Mouse (Mus musculus): Measurements from ENCODE around the gene Zwilch.
"Not testable (repeated sequence)": the region's sequence is repeated elsewhere in the genome, so short reads cannot be mapped to it uniquely, and the experiment has no call there.

Zwilch gene

DNA sequence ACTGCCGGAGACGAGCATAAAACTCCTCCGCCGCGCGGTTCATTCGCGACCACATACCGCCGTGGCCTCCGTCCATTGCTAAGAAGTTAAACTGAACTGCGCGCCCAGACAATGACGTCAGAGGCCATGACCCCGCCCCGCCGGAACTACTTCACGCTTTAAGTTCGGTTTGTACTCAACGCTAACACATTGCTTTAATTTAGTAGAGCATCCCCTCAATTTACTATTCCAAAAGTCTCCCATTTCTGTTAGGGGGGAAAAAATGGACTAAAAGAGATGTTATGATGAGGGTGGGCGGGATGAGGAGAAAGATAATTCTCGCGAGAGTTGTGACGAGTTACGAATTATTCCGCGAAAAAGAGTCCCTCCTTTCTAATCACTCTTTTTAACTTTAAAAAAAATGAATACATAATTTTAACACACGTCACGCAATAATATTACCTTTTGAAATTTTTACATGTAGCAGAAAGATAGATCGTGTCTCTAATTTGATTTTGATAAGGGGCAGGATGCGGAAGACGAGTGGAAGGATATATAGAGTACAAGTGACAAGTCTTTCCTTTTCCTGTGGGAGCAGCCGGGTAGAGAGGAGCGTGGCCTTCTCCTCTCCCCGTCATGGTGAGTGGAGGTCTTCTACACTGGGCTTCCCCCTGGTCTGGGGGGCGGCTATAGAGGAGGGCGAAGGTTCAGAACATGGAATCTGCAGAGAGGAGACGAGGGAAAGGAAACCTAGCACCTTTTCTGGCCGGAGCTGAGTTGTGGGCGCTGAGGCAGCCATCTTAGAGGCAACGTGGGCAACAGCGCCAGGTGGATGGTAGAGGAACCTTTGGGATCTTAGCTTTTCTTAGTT lies at the start of gene Zwilch, which contains the start of gene Rpl4:
Gene Zwilch (minus strand): TSS at position 289 of the 850 bp plus-strand sequence.
Gene Rpl4 (plus strand): TSS at position 560 of the 850 bp plus-strand sequence.
- DNase-seq (ENCODE audit: low read depth, low spot score), result peak; percentile 89

DNA sequence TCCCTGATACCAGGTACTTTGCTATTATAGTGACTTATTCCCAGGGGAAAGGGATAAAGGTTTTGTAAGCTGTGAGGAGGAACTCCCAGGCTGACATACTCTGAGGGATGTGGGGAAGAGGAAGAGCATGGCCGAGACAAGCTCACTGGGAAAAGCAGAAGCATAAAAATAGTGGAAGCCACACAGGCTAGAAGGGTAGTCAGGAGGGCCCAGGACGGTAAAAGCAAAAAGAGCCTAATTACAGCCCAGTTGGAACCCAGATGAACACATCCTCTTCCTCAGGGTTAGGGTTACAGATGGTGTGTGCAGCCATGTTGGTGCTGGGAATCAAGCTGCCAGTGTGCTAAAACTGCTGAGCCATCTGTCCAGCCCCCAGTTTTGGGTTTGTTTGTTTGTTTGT lies 49.2 kb upstream of the Zwilch start:
- DNase-seq (ENCODE audit: low read depth, low spot score), result no peak

DNA sequence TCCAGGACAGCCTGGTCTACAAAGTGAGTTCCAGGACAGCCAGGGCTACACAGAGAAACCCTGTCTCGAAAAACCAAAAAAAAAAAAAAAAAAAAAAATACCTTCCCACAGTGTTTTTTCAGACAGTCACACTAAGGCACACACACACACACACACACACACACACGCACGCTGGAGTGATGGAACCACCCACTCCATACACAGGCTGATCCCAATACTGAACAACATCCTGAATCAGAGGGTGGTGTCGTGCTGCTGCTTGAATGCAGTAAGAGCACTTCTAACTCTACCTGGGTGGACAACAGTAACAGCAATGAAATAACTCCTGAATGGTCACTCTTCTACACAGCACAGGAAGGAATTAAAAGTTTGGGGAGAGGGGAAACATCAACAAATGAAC lies 48.6 kb upstream of the Zwilch start:
- DNase-seq (ENCODE audit: low read depth, low spot score), result no peak

DNA sequence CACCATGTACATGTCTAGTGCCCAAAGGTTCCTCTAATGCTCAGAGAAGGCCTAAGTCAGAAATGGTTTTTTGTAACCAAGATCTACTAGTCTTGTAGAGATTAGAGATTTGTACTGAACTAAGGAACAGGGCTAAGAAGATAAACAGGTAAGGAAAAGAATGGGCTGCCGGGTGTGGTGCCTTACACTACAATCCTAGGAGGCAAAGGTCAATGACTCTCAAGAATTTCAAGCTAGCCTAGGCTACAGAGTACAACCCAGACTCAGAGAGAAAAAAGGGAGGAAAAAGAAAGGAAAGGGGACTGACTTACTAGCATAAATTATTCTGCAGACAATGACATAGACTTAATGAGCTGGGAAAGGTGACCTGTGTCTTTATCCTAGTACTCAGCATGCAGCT lies 47.7 kb upstream of the Zwilch start:
- no peak for DNase-seq (ENCODE audit: low read depth, low spot score)

DNA sequence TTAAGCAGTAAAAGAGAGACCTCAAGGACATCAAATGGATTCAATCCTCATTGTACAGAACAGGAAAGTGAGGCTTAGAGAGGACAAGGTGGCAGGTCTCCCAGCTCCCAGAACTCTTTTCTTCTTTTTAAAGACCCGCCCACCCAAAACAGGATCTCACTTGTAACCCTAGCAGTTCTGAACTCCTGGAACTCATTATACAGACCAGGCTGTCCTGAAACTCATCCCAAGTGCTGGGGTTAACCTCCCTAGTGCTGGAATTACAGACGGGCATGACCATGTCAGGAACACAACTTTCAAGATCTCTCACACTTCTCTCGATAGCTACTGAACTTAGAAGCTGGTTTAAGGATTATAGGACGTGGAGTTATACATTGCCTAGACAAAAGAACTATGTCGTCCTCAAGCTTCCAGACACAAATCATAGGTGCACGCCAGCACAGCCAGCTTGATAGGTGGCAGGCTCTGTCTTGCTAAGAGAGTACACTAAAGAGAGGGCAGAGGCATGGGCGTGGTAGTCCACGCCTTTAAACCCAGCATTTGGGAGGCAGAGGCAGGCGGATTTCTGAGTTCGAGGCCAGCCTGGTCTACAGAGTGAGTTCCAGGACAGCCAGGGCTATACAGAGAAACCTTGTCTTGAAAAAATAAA lies 47.0 kb upstream of the Zwilch start:
- DNase-seq (ENCODE audit: low read depth, low spot score), result peak; percentile 36

DNA sequence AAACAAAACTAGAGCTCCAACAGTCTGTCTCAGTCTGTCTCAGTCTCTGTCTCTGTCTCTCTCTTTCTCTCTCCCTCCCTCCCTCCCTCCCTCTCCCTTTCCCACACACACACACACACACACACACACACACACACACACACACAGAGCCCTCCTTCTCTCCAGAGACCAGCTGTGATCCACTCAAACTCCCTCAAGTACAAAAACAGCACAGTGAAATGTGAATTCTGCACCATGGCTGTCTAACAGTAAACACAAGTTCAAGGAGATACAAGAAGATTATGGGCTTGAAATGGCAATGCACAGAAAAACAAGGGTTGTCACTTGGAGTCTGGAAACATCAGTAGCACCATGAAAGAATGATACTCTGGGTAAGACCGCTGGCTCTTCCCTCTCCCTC lies 46.4 kb upstream of the Zwilch start:
- no peak for DNase-seq (ENCODE audit: low read depth, low spot score)

DNA sequence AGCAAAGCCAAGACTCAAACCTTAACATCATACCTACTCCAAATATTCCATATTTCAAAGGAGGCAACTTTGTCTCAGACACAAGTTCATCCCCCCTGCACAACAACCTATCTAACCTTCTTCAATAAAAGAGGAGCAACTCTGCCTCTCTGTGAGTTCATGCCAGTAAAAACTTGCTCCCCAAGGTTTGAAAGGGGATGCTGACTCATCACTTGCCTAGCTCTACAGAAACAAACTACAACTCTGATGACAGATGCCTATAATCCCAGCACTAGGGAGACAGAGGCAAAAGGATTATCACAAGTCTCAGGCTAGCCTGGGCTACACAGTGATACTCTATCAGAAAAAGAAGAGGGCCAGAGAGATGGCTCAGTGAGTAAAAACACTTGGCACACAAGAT lies 45.0 kb upstream of the Zwilch start:
- no peak for DNase-seq (ENCODE audit: low read depth, low spot score)

DNA sequence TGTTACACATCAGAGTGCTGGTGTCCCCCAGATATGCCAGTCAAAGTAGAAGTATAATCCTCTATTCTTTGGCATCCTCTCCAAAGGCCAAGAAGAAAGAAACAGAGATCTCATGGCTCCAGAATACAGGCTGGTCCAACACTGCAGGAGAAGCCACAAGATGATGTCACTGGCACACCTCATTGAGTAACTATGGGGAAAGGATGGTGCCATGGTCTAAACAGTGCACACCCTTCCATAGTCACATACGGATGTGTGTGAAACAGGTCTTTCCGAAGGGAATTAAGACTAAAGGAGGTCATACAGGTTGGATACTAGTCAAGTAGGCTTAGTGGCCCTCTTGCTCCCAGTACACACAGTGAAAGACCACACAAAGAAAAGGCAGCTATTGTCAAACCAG lies 43.7 kb upstream of the Zwilch start:
- no peak for DNase-seq (ENCODE audit: low read depth, low spot score)

DNA sequence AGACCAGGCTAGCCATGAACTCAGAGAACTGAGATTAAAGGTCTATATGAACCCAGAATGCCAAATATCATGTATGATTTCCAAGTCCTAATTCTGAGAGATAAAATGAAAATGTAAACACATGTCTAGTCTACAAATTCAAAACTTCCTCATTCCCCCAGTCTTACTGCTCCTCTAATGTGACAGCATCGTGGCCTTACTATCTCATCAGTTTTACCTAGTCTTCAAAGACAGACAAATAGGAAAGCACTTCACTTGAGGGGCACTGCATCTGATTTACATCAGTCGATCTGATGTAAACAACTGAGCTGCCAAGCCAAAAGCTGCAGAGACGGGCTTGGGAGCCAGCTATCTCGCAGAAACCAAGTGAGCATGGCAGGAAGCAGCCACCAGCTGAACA lies 43.2 kb upstream of the Zwilch start:
- DNase-seq (ENCODE audit: low read depth, low spot score), result no peak

DNA sequence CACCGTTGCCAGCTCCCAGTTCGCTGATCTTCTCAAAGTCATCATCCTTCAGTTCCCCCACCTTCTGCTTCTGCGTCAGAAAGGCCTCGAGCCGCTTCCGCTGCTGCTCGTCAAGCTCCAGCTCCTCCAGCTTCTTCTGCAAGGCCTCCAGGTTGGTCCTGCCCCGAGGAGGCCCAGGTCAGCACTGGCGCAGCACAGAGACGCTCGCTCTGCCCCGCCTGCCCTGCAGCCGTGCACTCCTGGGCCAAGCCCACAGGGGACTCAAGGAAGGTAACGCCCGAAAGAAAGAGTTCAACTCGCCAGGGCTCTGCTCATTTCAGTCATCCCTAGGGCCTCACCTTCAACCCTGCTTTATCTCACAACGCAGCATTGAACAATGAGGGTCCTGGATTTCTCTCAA lies 41.5 kb upstream of the Zwilch start:
- DNase-seq (ENCODE audit: low read depth, low spot score), result no peak

DNA sequence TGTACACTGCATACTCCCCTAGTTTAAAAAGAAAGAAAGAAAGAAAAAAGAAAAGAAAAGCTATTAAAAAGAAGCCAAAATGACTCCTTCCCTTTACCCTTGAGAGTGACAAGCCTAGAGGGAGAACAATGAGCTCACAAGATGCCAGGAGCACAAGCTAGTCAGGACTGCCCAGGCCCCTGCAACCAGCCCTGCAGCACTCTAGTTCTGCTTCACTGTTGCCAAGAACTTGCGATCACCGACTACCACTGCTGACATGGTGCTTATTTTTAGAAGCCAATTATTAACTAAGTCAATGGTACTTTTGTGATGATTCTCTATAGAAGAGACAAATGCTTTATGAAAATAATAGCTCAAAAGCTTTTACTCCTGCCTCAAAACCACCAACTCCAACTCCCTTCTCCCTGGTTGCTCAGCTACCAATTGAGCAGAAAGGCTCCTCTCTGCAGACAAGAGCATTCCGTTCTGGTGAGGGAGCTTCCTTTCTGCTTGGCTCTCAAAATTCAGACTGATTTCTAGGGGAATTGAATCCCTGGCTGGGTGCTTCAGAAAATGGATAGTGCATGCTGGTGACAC lies 34.7 kb upstream of the Zwilch start:
- no peak for DNase-seq (ENCODE audit: low read depth, low spot score)

DNA sequence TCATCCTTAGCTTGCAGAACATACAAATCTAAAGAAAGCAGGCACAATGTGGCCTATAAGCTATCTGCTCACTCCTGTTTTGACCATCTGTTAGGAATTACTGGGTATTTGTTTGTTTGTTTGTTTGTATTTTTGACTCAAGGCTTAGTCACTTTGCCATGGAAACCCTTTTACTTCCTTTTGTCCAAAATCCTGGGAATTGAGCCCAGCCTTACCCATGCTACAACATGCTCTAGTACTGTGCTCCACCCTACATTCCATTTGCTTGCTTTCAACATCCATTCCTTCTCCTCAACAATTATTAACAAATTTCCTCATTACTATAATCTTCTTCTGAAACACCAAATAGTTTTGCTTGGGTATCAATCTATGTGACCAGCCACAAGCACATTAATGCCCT lies 30.0 kb upstream of the Zwilch start:
- DNase-seq (ENCODE audit: low read depth, low spot score), result no peak

DNA sequence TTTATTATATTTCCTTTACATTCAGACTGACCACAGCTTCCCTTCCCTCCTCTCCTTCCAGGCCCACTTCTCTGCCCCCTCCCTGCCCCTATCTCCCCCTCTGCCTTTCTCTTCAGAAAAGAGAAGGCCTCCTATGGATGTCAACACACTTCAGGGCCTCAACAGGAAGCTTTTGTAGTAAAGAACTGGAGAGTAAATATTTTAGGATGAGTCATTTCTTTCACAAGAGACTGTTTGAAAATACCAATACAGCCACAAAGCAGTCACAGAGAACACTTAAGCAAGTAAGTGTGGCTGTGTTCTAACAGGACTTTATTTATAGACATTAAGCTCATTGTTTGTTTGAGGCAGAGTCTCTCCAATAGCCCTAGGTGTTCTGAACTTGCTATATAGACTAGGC lies 29.4 kb upstream of the Zwilch start:
- DNase-seq (ENCODE audit: low read depth, low spot score), result no peak

DNA sequence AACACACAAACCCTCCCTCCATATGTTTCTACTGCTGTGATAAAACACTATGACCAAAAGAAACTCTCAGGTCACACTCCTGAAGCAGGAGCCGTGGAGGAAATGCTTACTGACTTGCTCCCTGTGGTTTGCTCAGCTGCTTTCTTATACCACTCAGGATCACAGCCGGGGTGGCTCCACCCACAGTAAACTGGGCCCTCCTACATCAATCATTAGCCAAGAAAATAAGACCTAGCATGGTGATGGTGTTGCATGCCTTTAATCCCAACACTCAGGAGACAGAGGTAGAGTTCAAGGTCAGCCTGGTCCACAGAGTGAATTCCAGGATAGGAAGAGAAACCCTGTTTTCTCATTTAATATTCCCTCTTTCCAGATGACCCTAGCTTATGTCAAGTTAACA lies 27.0 kb upstream of the Zwilch start:
- DNase-seq (ENCODE audit: low read depth, low spot score), result peak; percentile 66

DNA sequence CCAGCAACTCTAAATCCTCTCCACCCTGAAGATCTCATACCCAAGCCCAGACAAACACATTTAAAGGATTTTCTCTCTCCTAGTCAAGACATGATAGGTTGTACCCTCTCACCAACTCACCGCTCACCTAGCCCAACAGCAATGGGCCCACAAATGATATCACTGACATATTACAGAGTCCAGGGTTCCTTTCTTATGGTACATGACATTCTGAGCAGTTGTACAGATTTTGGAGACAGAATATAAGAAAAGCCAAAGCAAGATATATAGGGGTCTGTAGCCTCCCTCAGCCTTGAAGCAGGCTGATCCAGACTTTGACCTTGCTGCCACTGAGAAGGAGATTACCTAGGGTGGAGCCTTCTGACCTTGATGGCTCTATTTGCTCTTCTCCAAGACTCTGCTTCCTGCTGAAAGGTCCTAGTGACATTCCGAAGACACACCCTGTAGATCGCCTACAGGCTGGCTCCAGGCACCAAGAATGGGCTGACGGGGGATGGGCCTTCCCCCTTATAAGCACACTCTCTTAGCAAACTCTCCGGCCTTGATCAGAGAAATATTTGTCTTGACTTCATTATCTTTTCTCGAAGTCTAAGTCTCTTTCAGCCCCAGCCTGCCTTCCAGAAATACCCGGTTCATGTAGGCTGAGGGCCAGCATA lies 26.0 kb upstream of the Zwilch start:
- DNase-seq (ENCODE audit: low read depth, low spot score), result peak; percentile 92

DNA sequence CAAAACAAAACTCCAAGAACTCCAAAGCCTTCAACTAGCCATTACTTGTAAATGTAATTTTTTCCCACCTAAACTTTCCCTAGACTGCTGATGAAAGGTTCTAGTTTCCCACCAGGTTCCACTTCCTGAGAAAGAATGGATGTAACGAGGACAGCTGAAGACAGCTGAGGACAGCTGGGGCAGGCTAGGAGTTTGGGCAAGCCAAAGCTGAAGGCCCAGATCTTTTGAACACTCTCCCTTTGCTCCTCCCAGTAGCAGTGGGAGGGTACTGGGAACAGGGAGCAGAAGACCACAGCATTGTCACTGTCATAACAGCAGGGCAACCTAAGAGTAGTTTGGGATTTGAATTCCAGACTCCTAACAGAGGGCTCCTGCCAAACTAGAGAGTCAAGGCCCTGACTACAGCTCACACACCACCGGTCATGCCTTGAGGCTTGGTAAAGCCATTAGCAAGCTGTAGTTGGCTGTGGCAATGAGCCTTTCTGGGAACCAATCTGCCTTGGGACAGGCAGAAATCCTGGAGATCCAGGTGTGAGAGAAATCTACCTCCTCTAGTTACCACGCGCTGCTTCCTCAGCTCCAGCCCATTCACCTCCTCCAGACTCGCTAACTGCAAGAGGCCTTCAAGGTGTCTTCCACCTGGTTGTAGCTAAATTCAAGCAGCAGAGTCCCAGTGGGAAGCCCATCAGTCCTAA lies 25.3 kb upstream of the Zwilch start:
- peak; percentile 46 for DNase-seq (ENCODE audit: low read depth, low spot score)

DNA sequence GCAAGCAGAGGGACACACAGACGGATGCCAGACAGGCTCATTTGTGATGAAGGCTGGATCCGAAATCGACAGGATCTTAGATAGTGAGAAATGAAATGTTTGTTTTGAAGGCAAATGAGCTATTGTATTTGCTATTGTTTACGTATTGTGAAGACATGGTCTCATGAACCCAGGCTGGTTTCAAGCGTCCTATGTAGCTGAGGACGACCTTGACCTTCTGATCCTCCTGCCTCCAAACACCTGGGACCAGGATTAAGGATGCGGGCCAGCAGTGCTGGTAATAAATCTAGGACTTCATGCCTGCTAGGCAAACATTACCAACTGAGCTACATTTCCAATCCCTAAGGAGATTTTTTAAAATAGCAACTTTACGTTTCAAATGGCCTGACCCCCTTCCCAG lies 24.6 kb upstream of the Zwilch start:
- peak; percentile 52 for DNase-seq (ENCODE audit: low read depth, low spot score)

DNA sequence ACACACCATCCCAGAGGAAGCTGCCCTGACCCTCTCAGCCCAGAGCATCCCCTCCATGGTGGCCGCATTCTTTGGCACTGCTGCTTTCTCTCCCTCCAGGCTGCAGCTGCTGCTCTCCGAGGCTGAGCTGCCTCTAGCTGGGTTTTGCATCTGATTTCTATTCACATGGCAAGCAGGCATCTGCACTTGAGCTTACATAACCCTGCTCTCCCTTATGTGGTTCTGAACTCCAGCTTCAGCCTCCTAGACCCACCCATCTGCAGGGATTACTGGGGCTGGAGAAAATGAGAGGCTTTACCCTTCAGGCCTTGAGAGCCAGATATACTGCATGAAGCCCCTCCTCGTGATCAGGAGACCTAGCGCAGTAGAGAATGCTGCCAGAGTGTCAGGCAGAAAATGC lies 22.6 kb upstream of the Zwilch start:
- no peak for DNase-seq (ENCODE audit: low read depth, low spot score)

DNA sequence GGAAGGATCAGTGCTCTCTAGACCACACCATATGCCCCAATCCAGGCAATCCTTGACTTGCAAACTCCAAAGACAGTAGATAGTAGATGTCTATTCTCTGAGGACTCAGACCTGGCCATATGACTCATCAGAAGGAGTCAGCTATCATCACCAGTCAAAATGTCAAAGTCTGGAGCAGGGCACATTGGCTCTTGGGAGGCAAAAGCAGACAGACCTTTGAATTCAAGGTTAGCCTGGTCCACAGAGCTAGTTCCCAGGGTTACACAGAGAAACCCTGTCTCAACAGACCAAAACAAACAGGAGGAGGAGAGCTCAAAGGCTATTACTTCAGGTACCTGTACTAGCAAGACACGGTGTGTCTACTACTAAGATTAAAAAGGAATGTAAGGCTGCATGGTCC lies 21.0 kb upstream of the Zwilch start:
- DNase-seq (ENCODE audit: low read depth, low spot score), result no peak

DNA sequence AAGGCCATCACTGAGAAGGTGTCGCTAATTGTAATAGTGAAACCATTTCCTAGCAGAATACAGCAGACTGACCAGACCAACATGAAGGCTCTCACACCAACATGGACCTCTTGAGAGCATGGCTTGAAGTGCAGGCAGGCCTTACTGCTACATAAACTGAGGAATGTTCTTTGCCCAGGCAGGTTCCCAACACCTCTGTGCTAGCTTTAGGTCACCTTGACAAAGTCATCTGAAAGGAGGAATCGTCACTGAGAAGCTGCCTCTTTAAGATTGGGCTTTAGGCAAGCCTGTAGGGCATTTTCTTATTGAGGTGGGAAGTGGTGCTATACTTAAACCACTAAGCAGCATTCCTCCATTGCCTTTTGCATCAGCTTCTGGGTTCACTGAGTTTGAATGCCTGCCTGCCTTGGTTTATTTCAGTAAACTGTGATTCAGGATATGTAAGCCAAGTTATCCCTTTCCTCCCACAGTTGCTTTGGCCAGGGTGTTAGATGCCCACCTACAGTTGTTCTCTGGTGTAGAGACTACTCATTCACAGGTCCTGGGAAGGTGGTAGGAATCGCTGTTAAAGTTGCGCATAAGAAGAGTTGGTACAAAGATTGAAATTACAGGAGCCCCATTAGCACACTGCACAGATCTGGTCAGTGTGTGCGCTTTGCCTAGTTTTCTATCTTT lies 11.4 kb upstream of the Zwilch start:
- DNase-seq (ENCODE audit: low read depth, low spot score), result peak; percentile 82

DNA sequence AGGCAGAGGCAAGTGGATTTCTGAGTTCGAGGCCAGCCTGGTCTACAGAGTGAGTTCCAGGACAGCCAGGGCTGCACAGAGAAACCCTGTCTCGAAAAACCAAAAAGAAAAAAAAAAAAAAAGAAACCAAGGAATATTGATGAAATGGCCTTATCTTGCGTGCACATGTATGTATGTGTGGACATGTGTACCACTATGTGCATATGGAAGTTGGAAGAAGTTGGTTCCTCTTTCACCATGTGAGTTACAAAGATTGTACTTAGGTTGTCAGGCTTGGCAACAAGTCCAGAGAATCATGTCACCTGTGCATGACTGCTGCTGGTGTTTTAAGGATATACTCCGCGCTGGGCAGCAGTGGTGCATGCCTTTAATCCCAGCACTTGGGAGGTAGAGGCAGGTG lies 10.4 kb upstream of the Zwilch start:
- not testable (repeated sequence) for DNase-seq (ENCODE audit: low read depth, low spot score)

All from ES-CJ7 (cell line).